Mouse (Mus musculus) MEL (cell line): ENCODE measurements at regions not wholly inside any gene's neighbourhood (a gene's known extent, or its start where the extent isn't known, plus 50 kb on each side); places are given as distances from the start of the nearest gene placed in this dataset.
A peak's percentile ranks its signal among the peaks of the same experiment; 100 is the strongest.

ENCODE experiments used
- DNase-seq: peaks from one replicate; pipeline ENCODE4 v3.0.0; 2011; ENCODE audit warnings: low read depth, low spot score
- H3K27ac ChIP-seq: 2 replicates; pipeline ENCODE4 v1.5.1; 2012; ENCODE audit warnings: low read depth, mild to moderate bottlenecking, control low read depth, low read length, moderate library complexity; ENCODE audit not compliant: control insufficient read depth
- H3K27me3 ChIP-seq, 2 experiments: fragments of 150-350 bp in 1 of 2; sonication (generic) in 1 of 2; 2 replicates each; pipeline ENCODE4 v1.6.1; 2012; ENCODE audit warnings: low read length in 2 of 2, mild to moderate bottlenecking in 2 of 2, improper control_type of control experiment in 1 of 2, moderate library complexity in 1 of 2; ENCODE audit not compliant: insufficient read depth in 2 of 2, control insufficient read depth in 1 of 2
- H3K36me3 ChIP-seq, 2 experiments: 2 replicates each; pipeline ENCODE4 v1.6.1; 2012 to 2014; ENCODE audit warnings: low read length in 2 of 2, improper control_type of control experiment in 1 of 2, inconsistent platforms in 1 of 2, mild to moderate bottlenecking in 1 of 2; ENCODE audit not compliant: insufficient read depth in 2 of 2, control insufficient read depth in 1 of 2
- H3K4me1 ChIP-seq, 2 experiments: fragments of 150-350 bp in 1 of 2; sonication (generic) in 1 of 2; 2 replicates each; pipeline ENCODE4 v1.6.1; 2012; ENCODE audit warnings: low read length in 2 of 2, improper control_type of control experiment in 1 of 2, mild to moderate bottlenecking in 1 of 2; ENCODE audit not compliant: insufficient read depth in 2 of 2, control insufficient read depth in 1 of 2
- H3K4me3 ChIP-seq, 2 experiments: fragments of 150-350 bp in 1 of 2; sonication (generic) in 1 of 2; 2 replicates each; pipeline ENCODE4 v1.5.1; 2012; ENCODE audit warnings: low read depth in 2 of 2, low read length in 2 of 2, mild to moderate bottlenecking in 2 of 2, moderate library complexity in 2 of 2, control low read depth in 1 of 2, improper control_type of control experiment in 1 of 2; ENCODE audit not compliant: control insufficient read depth in 1 of 2, insufficient read depth in 1 of 2
- H3K79me2 ChIP-seq: 2 replicates; pipeline ENCODE4 v1.6.1; 2012; ENCODE audit warnings: mild to moderate bottlenecking, low read length, moderate library complexity; ENCODE audit not compliant: control insufficient read depth, poor library complexity, insufficient read depth
- H3K9ac ChIP-seq: 2 replicates; pipeline ENCODE4 v1.6.1; 2012; ENCODE audit warnings: low read depth, mild to moderate bottlenecking, control low read depth, low read length, moderate library complexity; ENCODE audit not compliant: control insufficient read depth, poor library complexity, severe bottlenecking
- H3K9me3 ChIP-seq: fragments of 150-350 bp; sonication (generic); replicated peaks from 2 replicates; pipeline ENCODE4 v1.6.1; 2012; ENCODE audit warnings: mild to moderate bottlenecking, low read length, improper control_type of control experiment, moderate library complexity; ENCODE audit not compliant: insufficient read depth
- BHLHE40 ChIP-seq: IDR thresholded peaks from 2 replicates; pipeline ENCODE4 v1.6.1; 2012; ENCODE audit warnings: low read depth, mild to moderate bottlenecking, inconsistent platforms, low read length, improper control_type of control experiment, borderline replicate concordance
- CHD2 ChIP-seq: IDR thresholded peaks from 2 replicates; pipeline ENCODE4 v1.6.1; 2011; ENCODE audit warnings: low read length, improper control_type of control experiment
- CTCF ChIP-seq, 3 experiments: IDR thresholded peaks in 2 of 3; conservative IDR thresholded peaks in 1 of 3; 2 replicates each; pipeline ENCODE4 v1.5.1; 2011 to 2012; ENCODE audit warnings: low read length in 3 of 3, low read depth in 2 of 3, mild to moderate bottlenecking in 2 of 3, improper control_type of control experiment in 1 of 3, inconsistent platforms in 1 of 3, mixed read lengths in 1 of 3, moderate library complexity in 1 of 3; ENCODE audit not compliant: control insufficient read depth in 1 of 3, insufficient read depth in 1 of 3, poor library complexity in 1 of 3, severe bottlenecking in 1 of 3
- E2F4 ChIP-seq: IDR thresholded peaks from 2 replicates; pipeline ENCODE4 v1.6.1; 2011; ENCODE audit warnings: low read depth, low read length, improper control_type of control experiment, borderline replicate concordance
- ELF1 ChIP-seq: IDR thresholded peaks from 2 replicates; pipeline ENCODE4 v1.6.1; 2014; ENCODE audit warnings: low read depth, mild to moderate bottlenecking, inconsistent platforms, low read length, improper control_type of control experiment, moderate library complexity
- EP300 ChIP-seq, 2 experiments: IDR thresholded peaks; 2 replicates each; pipeline ENCODE4 v1.6.1; 2011; ENCODE audit warnings: improper control_type of control experiment in 2 of 2, low read length in 2 of 2, low read depth in 1 of 2, mild to moderate bottlenecking in 1 of 2
- ETS1 ChIP-seq: IDR thresholded peaks from 2 replicates; pipeline ENCODE4 v1.6.1; 2012; ENCODE audit warnings: low read depth, mild to moderate bottlenecking, inconsistent platforms, low read length, improper control_type of control experiment, moderate library complexity
- HCFC1 ChIP-seq: IDR thresholded peaks from 2 replicates; pipeline ENCODE4 v1.6.1; 2012; ENCODE audit warnings: low read depth, mild to moderate bottlenecking, inconsistent platforms, low read length, improper control_type of control experiment, moderate library complexity
- JUND ChIP-seq: IDR thresholded peaks from 2 replicates; pipeline ENCODE4 v1.6.1; 2011; ENCODE audit warnings: low read depth, mild to moderate bottlenecking, improper control_type of control experiment, low read length
- MAZ ChIP-seq: IDR thresholded peaks from 2 replicates; pipeline ENCODE4 v1.6.1; 2012; ENCODE audit warnings: low read depth, mild to moderate bottlenecking, inconsistent platforms, low read length, improper control_type of control experiment
- MYC ChIP-seq: IDR thresholded peaks from 2 replicates; pipeline ENCODE4 v1.6.1; 2011; ENCODE audit warnings: low read depth, mild to moderate bottlenecking, low read length, improper control_type of control experiment, moderate library complexity
- NRF1 ChIP-seq: IDR thresholded peaks from 2 replicates; pipeline ENCODE4 v1.6.1; 2014; ENCODE audit warnings: low read depth, mild to moderate bottlenecking, inconsistent platforms, low read length, improper control_type of control experiment, moderate library complexity; ENCODE audit not compliant: poor library complexity, insufficient read depth, severe bottlenecking
- POLR2AphosphoS2 ChIP-seq: IDR thresholded peaks from 2 replicates; pipeline ENCODE4 v1.6.1; 2011; ENCODE audit warnings: low read length, improper control_type of control experiment
- RAD21 ChIP-seq: IDR thresholded peaks from 2 replicates; pipeline ENCODE4 v1.6.1; 2011; ENCODE audit warnings: mild to moderate bottlenecking, low read depth, low read length, improper control_type of control experiment
- RCOR1 ChIP-seq: IDR thresholded peaks from 2 replicates; pipeline ENCODE4 v1.6.1; 2012; ENCODE audit warnings: low read depth, mild to moderate bottlenecking, inconsistent platforms, low read length, improper control_type of control experiment
- SIN3A ChIP-seq: IDR thresholded peaks from 2 replicates; pipeline ENCODE4 v1.6.1; 2012; ENCODE audit warnings: low read length, improper control_type of control experiment, inconsistent platforms
- SMC3 ChIP-seq: IDR thresholded peaks from 2 replicates; pipeline ENCODE4 v1.6.1; 2011; ENCODE audit warnings: low read depth, low read length, improper control_type of control experiment
- TAL1 ChIP-seq: IDR thresholded peaks from 2 replicates; pipeline ENCODE4 v1.6.1; 2012; ENCODE audit warnings: mild to moderate bottlenecking, inconsistent platforms, low read length, moderate library complexity, mixed read lengths
- TBP ChIP-seq: IDR thresholded peaks from 2 replicates; pipeline ENCODE4 v1.8.0; 2011; ENCODE audit warnings: low read depth, low read length, improper control_type of control experiment
- USF2 ChIP-seq, 2 experiments: IDR thresholded peaks; 2 replicates each; pipeline ENCODE4 v1.6.1; 2011 to 2012; ENCODE audit warnings: improper control_type of control experiment in 2 of 2, low read length in 2 of 2, borderline replicate concordance in 1 of 2, inconsistent platforms in 1 of 2, low read depth in 1 of 2, mild to moderate bottlenecking in 1 of 2; ENCODE audit not compliant: insufficient read depth in 1 of 2
- ZMIZ1 ChIP-seq: IDR thresholded peaks from 2 replicates; pipeline ENCODE4 v1.6.1; 2012; ENCODE audit warnings: low read depth, mild to moderate bottlenecking, inconsistent platforms, low read length, improper control_type of control experiment, moderate library complexity

DNA sequence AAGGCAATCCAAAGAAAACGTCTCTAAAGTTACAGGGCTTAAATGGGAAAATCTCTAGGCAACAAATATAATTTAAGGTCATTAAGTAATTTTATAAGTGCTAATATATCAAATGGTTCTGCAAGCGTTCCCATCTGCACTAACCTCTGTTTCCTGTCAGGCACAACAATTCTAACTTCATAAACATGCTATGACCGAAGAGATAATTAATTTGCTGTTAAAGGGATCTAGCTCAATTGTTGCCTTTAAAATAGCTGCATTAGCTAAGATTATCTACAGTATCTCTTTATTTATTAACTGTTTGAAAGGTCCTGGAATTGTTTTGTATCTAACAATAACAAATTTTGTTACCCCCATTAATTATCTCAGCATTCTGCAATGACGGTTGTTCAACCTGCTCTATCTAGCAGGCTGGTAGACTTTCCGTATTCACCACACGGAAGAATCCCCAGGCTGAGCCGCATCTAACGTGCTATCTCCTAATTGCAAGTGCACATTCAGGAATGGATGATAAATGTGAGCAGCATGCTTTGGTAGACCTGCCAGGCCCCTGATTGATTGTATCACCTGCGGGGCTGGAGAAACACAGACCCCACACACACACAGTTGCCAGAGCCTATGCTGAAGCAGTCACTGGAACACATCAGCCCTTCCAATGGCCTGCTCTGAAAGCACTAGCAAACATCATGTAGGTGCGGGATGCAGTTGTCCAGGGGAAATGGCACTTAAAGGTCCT, 274.4 kb downstream of the Nuak1 start:
- Histone ChIP-seq H3K9me3 (no peaks in the 10 kb centered on the region), H3K79me2 (no peaks in the 10 kb centered on the region), H3K9ac (no peak overlapping the region), H3K27ac (no peak overlapping the region), H3K4me3 (no peak overlapping the region), H3K27me3 (no peaks in the 10 kb centered on the region), H3K36me3 (no peaks in the 10 kb centered on the region), H3K4me1 (no peaks in the 10 kb centered on the region)
- DNase-seq, result no peak
- TF ChIP-seq EP300 (IDR thresholded peaks at IDR 0.05; ENCODE audit: low read depth in 1 of 2, low read length in 2 of 2) (no peak), ETS1 (no peak), USF2 (IDR thresholded peaks at IDR 0.05; ENCODE audit: borderline replicate concordance in 1 of 2, insufficient read depth in 1 of 2, low read depth in 1 of 2, low read length in 2 of 2) (no peak), TBP (no peak), JUND (no peak), NRF1 (no peak), RAD21 (no peak), HCFC1 (no peak), BHLHE40 (no peak), RCOR1 (no peak), E2F4 (no peak), ELF1 (no peak), POLR2AphosphoS2 (no peak), TAL1 (no peak), SMC3 (no peak), CHD2 (no peak), MYC (no peak), ZMIZ1 (no peak), CTCF (IDR thresholded peaks at IDR 0.05 in 2 of 3, conservative IDR thresholded peaks at IDR 0.05 in 1 of 3; ENCODE audit: control insufficient read depth in 1 of 3, insufficient read depth in 1 of 3, low read depth in 2 of 3, low read length in 3 of 3, poor library complexity in 1 of 3, severe bottlenecking in 1 of 3) (no peak), MAZ (no peak)

GRCm38 (mm10) chr10:84166568-84166905, 273.9 kb downstream of the Nuak1 start:
- H3K36me3 ChIP-seq, result no peaks in the 10 kb centered on the region
- H3K9ac ChIP-seq, result no peak overlapping the region
- H3K9me3 ChIP-seq, result no peaks in the 10 kb centered on the region
- no peak for DNase-seq
- H3K4me1 ChIP-seq, result no peaks in the 10 kb centered on the region
- H3K27ac ChIP-seq, result no peak overlapping the region
- no peak overlapping the region for H3K4me3 ChIP-seq
- TF ChIP-seq SMC3 (0 out of 2 replicates have a peak, but pooled peaks have one; percentile 6), SIN3A (no peak)
- H3K79me2 ChIP-seq, result no peaks in the 10 kb centered on the region
- H3K27me3 ChIP-seq, result no peaks in the 10 kb centered on the region
